Mouse (Mus musculus) brain, embryonic 14.5 days (tissue): ENCODE data around the gene Mrpl38. TPM values are rescaled to one million over a fixed set of nuclear protein-coding genes. Genes with fewer than 3 reads are reported as not detected.

ENCODE experiments used
- DNase-seq: peaks from one replicate; pipeline ENCODE4 v3.0.0-alpha.2; 2011; ENCODE audit warnings: low read depth
- CTCF ChIP-seq: fragments of 200-500 bp; IDR thresholded peaks from 2 replicates; pipeline ENCODE4 v1.5.1; 2012; ENCODE audit warnings: inconsistent platforms, mild to moderate bottlenecking, moderate library complexity, borderline replicate concordance; ENCODE audit not compliant: insufficient read depth, insufficient read length; ENCODE audit errors: extremely low read depth
- POLR2A ChIP-seq: fragments of 200-500 bp; IDR thresholded peaks from 2 replicates; pipeline ENCODE4 v1.6.1; 2012; ENCODE audit warnings: mild to moderate bottlenecking, inconsistent platforms, borderline replicate concordance; ENCODE audit not compliant: poor library complexity, insufficient read depth, insufficient read length, severe bottlenecking; ENCODE audit errors: extremely low read depth
- polyA plus RNA-seq: library from polyadenylated mRNA; depleted of rRNA; stranded (reverse); fragments of >200 nt; gene quantifications from 2 replicates; pipeline ENCODE4 v1.2.3, GENCODE M21; 2012; rRNA removed

The Mrpl38 gene
- 31.8 and 38.6 TPM in 2 replicates for polyA plus RNA-seq

GRCm38 (mm10) chr11:116138468-116139138 is at the start of gene Mrpl38:
TSS of gene Mrpl38 (minus strand) at chr11:116138868.
- peak; percentile 98 for DNase-seq
- peak; percentile 37; the same call in 1 of the 2 replicates for TF ChIP-seq POLR2A
- TF ChIP-seq CTCF, result peak; percentile 89

GRCm38 (mm10) chr11:116187226-116187930 is 48.7 kb upstream of the Mrpl38 start:
- DNase-seq, result peak; percentile 44
- no peak for TF ChIP-seq CTCF
- no peak for TF ChIP-seq POLR2A

DNA sequence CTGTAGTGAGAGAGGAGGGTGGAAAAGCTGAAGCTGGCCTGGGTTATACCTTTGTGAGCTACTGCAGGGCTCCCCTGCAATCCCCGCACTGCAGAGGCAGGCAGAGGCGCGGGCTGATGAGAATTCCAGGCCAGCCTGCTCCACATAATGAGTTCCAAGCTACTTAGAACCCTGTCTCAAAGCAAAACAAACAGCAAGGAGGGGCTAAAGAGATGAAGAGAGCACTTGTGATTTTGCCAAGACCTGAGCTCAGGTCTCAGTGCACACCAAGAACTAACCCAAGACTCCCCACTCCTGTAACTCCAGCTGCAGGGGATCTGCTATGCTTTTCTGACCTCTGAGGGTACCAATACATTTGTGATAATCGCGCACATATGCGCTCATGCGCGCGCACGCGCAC is 47.7 kb upstream of the Mrpl38 start:
- TF ChIP-seq POLR2A (no peak), CTCF (no peak)
- peak; percentile 19 for DNase-seq

DNA sequence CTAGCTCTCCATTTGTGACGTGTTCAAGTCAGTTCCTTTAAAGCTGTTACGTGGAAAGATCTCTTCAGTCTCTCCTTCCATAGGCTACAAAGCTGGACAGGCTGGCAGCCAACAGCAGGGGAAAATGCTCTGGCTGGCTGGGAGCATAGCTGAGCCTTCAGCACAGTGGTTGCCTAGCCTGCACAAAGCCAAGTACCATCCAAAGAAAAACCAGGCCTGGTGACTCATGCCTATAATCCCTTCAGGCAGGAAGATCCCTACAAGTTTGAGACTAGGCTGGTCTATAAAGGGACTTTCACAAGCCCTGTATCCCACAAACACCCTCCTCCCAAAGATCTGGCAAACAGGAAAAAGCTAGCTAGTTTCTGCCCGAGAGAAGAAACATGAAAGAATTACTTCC is 47.2 kb upstream of the Mrpl38 start:
- DNase-seq, result peak; percentile 52
- TF ChIP-seq CTCF (no peak), POLR2A (no peak)

DNA sequence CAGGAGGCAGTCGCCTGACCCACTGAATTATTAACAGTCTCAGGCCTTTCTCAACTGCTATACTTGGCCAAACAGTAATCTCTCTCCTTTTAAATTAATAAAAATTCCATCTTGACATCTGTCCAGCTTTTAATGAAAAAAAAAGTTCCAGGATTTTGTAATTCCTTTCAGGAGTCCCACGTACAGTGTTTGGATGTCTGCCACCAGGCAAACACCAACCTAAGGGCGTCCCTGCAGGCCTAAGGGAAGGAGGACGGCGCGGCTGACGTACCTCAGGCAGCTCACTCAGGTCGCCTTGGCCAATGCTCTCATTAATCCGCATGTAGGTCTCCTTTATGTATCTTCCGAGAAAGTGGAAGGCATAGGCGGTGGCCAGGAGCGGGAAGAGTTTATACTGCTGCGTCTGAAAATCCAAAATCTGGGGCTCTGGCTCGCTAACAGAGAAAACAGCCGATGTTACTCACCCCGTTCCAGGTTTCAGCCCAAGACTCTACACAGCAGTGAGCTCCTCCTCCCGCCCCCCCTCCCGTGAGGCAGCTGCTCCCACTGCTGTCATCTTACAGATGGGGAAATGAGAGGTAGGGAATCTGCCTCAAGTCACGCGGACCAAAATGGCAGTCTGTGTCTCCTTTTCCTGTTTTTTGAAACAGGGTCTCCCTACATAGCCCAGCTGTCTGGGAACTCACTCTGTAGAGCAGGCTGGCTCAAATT is 39.9 kb upstream of the Mrpl38 start:
- TF ChIP-seq POLR2A, result no peak
- TF ChIP-seq CTCF, result no peak
- DNase-seq, result no peak

- DNase-seq, result no peak
- TF ChIP-seq POLR2A (no peak), CTCF (no peak)
These were observed 37.3 kb upstream of the Mrpl38 start for GRCm38 (mm10) chr11:116176010-116176409.

DNA sequence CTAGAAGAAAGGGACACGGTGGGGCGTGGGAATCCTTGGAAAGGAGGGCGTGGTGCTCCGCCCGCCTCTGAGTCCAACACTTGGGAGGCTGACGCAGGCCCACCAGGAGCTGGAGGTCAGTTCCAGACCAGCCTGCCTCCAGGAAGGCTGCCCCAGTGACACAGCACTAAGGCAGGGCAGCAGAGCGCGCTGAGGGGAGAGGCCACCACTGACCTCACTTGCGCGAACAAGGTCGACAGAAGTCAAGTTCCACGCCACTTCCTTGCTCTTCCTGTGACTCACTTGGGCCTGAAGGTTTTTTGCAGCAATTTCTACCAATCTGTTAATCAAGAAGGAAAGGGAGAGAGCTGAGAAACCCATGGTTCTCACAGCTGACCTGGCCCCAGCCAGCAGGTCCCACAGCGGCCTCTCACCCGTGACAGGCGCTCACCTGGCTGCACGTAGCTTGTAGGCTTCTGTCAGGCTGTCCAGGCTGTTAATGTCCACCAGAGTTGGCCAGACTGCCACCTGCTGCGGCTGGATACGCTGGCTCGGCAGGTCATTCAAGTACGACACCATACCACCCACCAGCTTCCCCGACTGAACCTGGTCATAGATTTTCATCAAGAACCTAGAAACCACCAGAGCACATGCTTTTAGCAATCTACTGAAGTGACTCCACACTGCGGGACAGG is 36.2 kb upstream of the Mrpl38 start:
- TF ChIP-seq POLR2A (no peak), CTCF (no peak)
- no peak for DNase-seq

GRCm38 (mm10) chr11:116171959-116172358 is 33.3 kb upstream of the Mrpl38 start:
- no peak for DNase-seq
- no peak for TF ChIP-seq CTCF
- no peak for TF ChIP-seq POLR2A

DNA sequence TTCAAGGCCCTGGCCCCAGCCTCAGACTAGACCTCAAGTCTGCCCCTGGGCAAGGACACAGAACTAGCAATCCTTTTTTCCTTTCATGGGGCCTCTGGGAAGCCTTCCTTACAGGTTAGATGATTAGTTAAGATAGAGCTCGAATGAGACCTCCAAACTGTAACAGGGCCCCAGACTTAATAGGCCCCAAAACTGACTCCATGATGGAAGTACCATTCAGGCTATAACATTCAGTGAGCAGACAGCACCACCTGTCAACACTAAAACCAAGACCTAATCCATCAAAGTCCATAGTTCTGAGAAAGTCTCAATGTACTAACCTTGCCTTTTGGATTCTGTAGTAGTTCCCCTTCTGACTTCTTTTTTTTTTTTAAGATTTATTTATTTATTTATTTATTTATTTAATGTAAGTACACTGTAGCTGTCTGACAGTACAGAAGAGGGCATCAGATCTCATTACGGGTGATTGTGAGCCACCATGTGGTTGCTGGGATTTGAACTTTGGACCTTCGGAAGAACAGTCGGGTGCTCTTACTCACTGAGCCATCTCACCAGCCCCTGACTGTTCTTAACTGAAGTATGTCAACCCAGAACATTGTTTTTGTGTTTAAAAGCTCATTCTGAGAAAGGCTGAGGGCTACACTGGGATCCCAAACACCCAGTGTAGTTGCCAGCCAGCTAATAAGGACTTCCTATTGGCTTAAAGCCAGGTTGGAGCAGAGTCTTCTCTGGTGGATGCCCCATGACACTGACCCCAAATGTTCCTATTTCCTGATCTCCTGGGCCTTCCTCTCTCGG is 31.5 kb upstream of the Mrpl38 start:
- DNase-seq, result no peak
- no peak for TF ChIP-seq POLR2A
- no peak for TF ChIP-seq CTCF

DNA sequence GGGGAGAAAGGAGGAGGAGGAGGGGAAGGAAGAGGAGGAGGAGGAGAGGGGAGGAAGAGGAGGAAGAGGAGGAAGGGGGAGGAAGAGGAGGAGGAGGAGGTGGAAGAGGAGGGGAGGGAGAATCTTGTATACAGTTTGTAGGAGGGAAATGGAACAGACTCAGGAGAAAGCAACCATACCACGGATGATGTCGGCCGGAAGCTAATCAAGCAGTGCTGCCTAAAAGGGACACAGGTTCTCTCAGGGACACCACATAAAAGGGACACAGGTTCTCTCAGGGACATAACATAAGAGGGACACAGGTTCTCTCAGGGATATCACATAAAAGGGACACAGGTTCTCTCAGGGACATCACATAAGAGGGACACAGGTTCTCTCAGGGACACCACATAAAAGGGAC is 30.5 kb upstream of the Mrpl38 start:
- TF ChIP-seq POLR2A (no peak), CTCF (no peak)

DNA sequence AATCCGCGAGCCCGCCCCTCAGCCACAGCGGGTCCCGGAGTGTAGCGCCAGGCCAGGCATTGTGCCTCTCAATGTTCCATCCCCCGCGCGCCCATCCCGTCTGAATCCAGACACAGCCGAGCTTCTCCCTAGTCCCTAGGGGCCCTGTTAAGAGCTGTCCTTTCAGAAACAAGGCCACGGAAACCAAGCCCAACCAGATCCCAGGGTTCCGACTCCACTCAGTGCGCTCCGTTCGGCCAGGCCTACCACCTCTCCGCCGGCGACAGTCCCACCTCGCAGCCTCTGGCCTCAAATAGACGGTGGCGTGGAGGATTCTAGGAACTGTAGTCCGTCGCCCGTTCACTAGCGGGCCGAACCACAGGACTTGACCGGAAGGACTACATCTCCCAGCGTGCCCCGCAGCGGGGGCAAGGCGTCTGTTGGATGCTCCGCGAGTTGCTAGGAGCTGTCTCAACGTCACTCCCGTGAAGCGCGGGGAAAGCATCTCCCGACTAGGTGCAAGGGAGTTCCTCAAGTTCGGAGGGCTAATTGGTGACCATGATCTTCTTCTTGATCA is 29.3 kb upstream of the Mrpl38 start, which contains the start of gene Fbf1:
Fbf1 (minus strand) TSS at position 283 of the 556 bp plus-strand sequence.
- TF ChIP-seq CTCF (no peak), POLR2A (peak; percentile 70; the same call in 1 of the 2 replicates)
- DNase-seq, result peak; percentile 99

More for the DNA sequence above, 30.5 kb upstream of the Mrpl38 start:
- no peak for DNase-seq
